Mouse (Mus musculus): ENCODE measurements around the gene Adipor2. TPM values are rescaled to one million over a fixed set of nuclear protein-coding genes. Genes with fewer than 3 reads are reported as not detected.

The Adipor2 gene
- polyA plus RNA-seq, 1 experiment from 2014 or later: 50.0 TPM

DNA sequence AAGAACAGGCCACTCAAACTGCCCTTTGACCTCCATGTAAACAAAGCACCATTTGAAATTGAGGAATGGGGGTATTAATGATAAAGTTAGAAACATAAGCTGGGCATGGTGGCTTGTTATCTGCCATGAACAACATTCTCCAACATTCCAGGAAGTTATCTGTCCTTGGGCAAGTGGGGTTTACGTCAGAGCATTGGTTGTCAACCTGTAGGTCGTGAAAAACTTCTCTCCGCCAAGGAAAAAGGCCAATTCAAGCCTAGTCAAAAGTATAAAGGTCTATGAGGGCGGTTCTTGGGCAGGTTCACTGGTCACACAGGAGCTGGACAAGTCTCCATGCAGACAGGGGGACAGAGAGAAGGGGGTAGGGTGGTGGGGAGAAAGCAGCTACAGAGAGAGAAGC is 3.5 kb upstream of the Adipor2 start:
- in situ Hi-C loops (cut with MboI; ENCODE audit: low pct_unique_long_range_greater_than_20kb): no loop called here
- ATAC-seq: no peak
- DNase-seq (ENCODE audit: low read depth, low spot score): no peak
- CTCF ChIA-PET: interaction anchor here (1.6 kb wide), 1 partner anchor 10 kb away, joined by 6 read pairs; no protein-coding TSS in a partner anchor
- POLR2A ChIA-PET: no interaction called here
- no peak for TF ChIP-seq CTCF (IDR thresholded peaks at IDR 0.05)
- H3K27me3 ChIP-seq: peaks cover 3% of the 10 kb centered on the region

DNA sequence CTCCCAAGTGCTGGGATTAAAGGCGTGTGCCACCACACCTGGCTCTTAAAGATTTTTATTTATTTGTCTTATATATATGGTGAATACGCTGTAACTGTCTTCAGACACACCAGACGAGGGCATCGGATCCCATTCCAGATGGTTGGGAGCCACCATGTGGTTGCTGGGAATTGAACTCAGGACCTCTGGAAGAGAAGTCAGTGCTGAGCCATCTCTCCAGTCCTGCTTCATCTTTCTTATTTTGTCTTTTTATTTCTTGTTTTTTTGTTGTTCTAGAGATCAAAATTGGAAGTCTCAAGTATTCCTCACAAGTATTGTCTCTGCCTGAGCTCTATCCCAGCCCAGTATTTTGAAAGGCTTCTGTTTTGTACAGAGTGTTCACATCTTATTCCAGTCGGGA is 2.9 kb upstream of the Adipor2 start:
- in situ Hi-C loops (cut with MboI; ENCODE audit: low pct_unique_long_range_greater_than_20kb): no loop called here
- TF ChIP-seq CTCF (IDR thresholded peaks at IDR 0.05): no peak
- POLR2A ChIA-PET: no interaction called here
- no peak for DNase-seq (ENCODE audit: low read depth, low spot score)
- CTCF ChIA-PET: interaction anchor here (1.6 kb wide), 1 partner anchor 10 kb away, joined by 6 read pairs; no protein-coding TSS in a partner anchor
- no peak for ATAC-seq
- peaks cover 3% of the 10 kb centered on the region for H3K27me3 ChIP-seq

GRCm38 (mm10) chr6:119419412-119419811 is 1.9 kb upstream of the Adipor2 start:
- peaks cover 3% of the 10 kb centered on the region for H3K27me3 ChIP-seq
- ChIA-PET POLR2A (no interaction called here), CTCF (no interaction called here)
- no peak for DNase-seq (ENCODE audit: low read depth, low spot score)
- in situ Hi-C loops (cut with MboI; ENCODE audit: low pct_unique_long_range_greater_than_20kb): no loop called here
- TF ChIP-seq CTCF (IDR thresholded peaks at IDR 0.05): no peak
- no peak for ATAC-seq

DNA sequence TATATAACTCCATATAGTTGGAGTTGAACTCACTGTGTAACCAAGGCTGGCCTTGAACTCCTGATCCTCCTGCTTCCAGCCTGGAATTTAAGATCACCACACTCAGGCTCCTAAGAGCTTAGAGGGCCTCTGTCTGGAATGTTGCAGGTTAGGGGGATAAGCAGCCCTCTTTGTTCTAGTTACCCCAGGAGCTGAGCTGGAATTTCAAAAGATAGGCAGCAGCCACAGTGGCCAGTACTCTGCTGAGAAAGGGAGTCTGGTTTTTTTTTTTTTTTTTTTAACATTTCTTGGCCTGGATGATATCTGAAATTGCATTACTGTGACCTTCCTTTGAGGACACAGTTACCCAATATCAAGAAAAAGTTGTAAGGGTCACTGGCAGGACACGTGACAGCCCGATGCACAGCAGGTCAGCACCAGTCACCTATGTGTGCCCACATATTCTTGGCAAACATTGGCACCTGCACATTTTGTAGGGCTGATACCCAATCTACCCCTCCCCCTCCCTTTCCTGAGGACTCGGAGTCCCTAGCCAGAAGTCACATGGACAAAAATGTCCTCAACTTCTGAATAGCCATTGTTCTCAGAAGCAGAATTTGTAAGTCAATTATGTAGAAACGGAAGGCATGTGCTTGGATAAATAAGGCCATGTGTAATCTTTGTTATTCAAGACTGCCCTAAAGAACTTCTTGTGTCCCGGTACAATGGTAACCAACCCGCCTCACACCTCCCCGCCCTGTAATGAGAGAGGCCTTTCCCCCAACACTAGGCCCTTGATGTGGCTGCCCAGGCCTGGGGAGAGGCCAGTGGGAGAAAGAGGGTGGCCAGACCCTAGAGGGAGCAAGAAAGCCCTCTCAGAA is 1.1 kb upstream of the Adipor2 start:
- CTCF ChIA-PET: no interaction called here
- POLR2A ChIA-PET: no interaction called here
- ATAC-seq: no peak

GRCm38 (mm10) chr6:119417821-119418220 is 317 bp upstream of the Adipor2 start:
- CTCF ChIA-PET: no interaction called here
- ATAC-seq: no peak
- POLR2A ChIA-PET: no interaction called here
- peaks cover 3% of the 10 kb centered on the region for H3K27me3 ChIP-seq
- in situ Hi-C loops (cut with MboI; ENCODE audit: low pct_unique_long_range_greater_than_20kb): no loop called here
- TF ChIP-seq CTCF (IDR thresholded peaks at IDR 0.05): no peak
- no peak for DNase-seq (ENCODE audit: low read depth, low spot score)

More for the DNA sequence above, 1.1 kb upstream of the Adipor2 start:
- DNase-seq (ENCODE audit: low read depth, low spot score): no peak
- no peak for TF ChIP-seq CTCF (IDR thresholded peaks at IDR 0.05)
- in situ Hi-C loops (cut with MboI; ENCODE audit: low pct_unique_long_range_greater_than_20kb): no loop called here
- H3K27me3 ChIP-seq: peaks cover 3% of the 10 kb centered on the region

GRCm38 (mm10) chr6:119416643-119417042 is 861 bp downstream of the Adipor2 start:
- DNase-seq (ENCODE audit: low read depth, low spot score): no peak
- no peak for TF ChIP-seq CTCF (IDR thresholded peaks at IDR 0.05)
- peaks cover 3% of the 10 kb centered on the region for H3K27me3 ChIP-seq
- no peak for ATAC-seq
- ChIA-PET POLR2A (no interaction called here), CTCF (no interaction called here)
- in situ Hi-C loops (cut with MboI; ENCODE audit: low pct_unique_long_range_greater_than_20kb): no loop called here

DNA sequence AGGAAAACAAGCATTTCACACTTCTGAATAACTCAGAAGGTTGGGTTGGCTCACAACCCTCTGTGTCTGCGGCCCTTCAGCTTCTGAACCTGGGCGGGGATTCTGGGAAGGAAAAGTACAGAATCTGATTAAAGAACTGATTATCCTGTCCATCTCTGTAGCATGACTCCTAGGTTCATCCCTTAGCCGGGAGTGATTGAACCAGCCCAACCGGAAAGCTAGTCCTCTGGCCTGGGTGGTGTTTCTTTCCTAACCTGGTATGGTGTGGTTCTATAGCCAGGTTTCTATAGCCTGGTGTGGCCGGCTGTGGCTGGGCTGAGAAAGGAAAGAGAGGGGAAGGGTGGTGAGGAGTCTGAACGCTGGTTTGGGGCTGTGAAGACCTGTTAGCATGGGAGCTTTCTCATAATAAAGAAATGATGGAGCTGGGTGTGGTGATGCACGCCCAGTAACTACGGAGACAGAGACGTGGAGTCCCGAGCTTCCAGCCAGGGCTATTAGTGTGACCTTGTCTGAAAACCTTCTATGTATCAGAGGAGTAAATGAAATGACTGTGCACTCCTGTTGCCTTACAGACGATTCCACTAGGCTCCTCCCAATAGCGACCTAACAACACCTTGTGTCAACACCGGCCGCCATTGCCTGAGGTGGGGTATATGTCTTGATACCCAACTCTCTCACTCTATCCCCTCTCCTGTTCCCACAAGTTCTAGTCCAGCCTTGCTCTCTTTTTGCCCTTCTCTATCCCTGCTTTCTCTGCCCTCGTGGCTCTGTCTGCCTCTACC is 3.1 kb downstream of the Adipor2 start:
- TF ChIP-seq CTCF (IDR thresholded peaks at IDR 0.05): no peak
- peaks cover 3% of the 10 kb centered on the region for H3K27me3 ChIP-seq
- in situ Hi-C loops (cut with MboI; ENCODE audit: low pct_unique_long_range_greater_than_20kb): no loop called here
- ATAC-seq (no peak), DNase-seq (ENCODE audit: low read depth, low spot score) (no peak)
- ChIA-PET CTCF (interaction anchor here (1.2 kb wide), 1 partner anchor 30 kb away, joined by 3 read pairs; no protein-coding TSS in a partner anchor), POLR2A (no interaction called here)

DNA sequence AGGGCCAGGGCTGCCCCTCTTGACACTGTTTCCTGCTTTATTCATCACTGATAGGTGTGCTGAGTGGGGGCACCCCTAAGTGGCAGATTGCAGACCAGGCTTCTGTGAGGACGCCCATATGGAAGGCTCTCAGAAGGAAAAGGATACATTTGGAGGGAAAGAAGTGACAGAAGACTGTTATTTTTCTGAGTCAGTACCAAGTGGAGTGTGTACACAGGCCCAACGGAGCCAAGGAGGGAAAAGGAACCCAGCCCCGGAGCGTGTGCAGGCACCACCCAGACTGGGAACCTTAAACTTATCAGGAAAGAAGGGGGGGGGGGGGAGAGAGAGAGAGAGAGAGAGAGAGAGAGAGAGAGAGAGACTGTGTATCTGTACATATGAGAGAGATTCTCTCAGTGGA is 4.9 kb downstream of the Adipor2 start:
- ATAC-seq (no peak), DNase-seq (ENCODE audit: low read depth, low spot score) (no peak)
- ChIA-PET POLR2A (no interaction called here), CTCF (no interaction called here)
- peaks cover 3% of the 10 kb centered on the region for H3K27me3 ChIP-seq
- TF ChIP-seq CTCF (IDR thresholded peaks at IDR 0.05): no peak
- in situ Hi-C loops (cut with MboI; ENCODE audit: low pct_unique_long_range_greater_than_20kb): no loop called here

GRCm38 (mm10) chr6:119411511-119411910 is 6.0 kb downstream of the Adipor2 start:
- DNase-seq (ENCODE audit: low read depth, low spot score) (no peak), ATAC-seq (no peak)
- POLR2A ChIA-PET: no interaction called here
- TF ChIP-seq CTCF (IDR thresholded peaks at IDR 0.05): no peak
- H3K27me3 ChIP-seq: no peaks in the 10 kb centered on the region
- in situ Hi-C loops (cut with MboI; ENCODE audit: low pct_unique_long_range_greater_than_20kb): no loop called here
- CTCF ChIA-PET: no interaction called here

GRCm38 (mm10) chr6:119409766-119410165 is 7.7 kb downstream of the Adipor2 start:
- DNase-seq (ENCODE audit: low read depth, low spot score) (no peak), ATAC-seq (no peak)
- ChIA-PET POLR2A (no interaction called here), CTCF (interaction anchor here (0.8 to 0.9 kb wide), 2 partner anchors 9 to 12 kb away, joined by 3 to 4 read pairs; no protein-coding TSS in a partner anchor)
- no peak for TF ChIP-seq CTCF (IDR thresholded peaks at IDR 0.05)
- in situ Hi-C loops (cut with MboI; ENCODE audit: low pct_unique_long_range_greater_than_20kb): no loop called here
- H3K27me3 ChIP-seq: peaks cover 11% of the 10 kb centered on the region

- DNase-seq (ENCODE audit: low read depth, low spot score): no peak
- H3K27me3 ChIP-seq: peaks cover 19% of the 10 kb centered on the region
- ChIA-PET POLR2A (no interaction called here), CTCF (no interaction called here)
- in situ Hi-C loops (cut with MboI; ENCODE audit: low pct_unique_long_range_greater_than_20kb): no loop called here
- ATAC-seq: no peak
- TF ChIP-seq CTCF (IDR thresholded peaks at IDR 0.05): no peak
These were observed 8.9 kb downstream of the Adipor2 start for GRCm38 (mm10) chr6:119408582-119408981.
